Mouse (Mus musculus): ENCODE results near the gene Gdpd4. TPM values are rescaled to one million over a fixed set of nuclear protein-coding genes. Genes with fewer than 3 reads are reported as not detected.

The Gdpd4 gene
- polyA plus RNA-seq, 1 experiment: not detected

GRCm38 (mm10) chr7:98048101-98048824 lies 128.5 kb downstream of the Gdpd4 start:
- H3K4me2 ChIP-seq (ENCODE audit: low read depth): no peak overlapping the region
- no peak overlapping the region for H3ac ChIP-seq (ENCODE audit: control insufficient read depth, insufficient read length)
- H3K27me3 ChIP-seq (ENCODE audit: control insufficient read depth, insufficient read depth, insufficient read length): no peaks in the 10 kb centered on the region
- TF ChIP-seq E2F4 (IDR thresholded peaks at IDR 0.05; ENCODE audit: insufficient read depth): no peak
- TF ChIP-seq TCF12 (IDR thresholded peaks at IDR 0.05; ENCODE audit: insufficient read depth, poor library complexity, severe bottlenecking): no peak
- H3K36me3 ChIP-seq (ENCODE audit: control insufficient read depth, insufficient read depth): no peaks in the 10 kb centered on the region
- H3K4me3 ChIP-seq: no peak overlapping the region
- no peaks in the 10 kb centered on the region for H3K79me2 ChIP-seq (ENCODE audit: control insufficient read depth, insufficient read depth)

GRCm38 (mm10) chr7:98051980-98052379 lies 132.2 kb downstream of the Gdpd4 start:
- no peaks in the 10 kb centered on the region for H3K36me3 ChIP-seq (ENCODE audit: control insufficient read depth, insufficient read depth)
- peaks cover 6% of the 10 kb centered on the region for H3K27me3 ChIP-seq (ENCODE audit: control insufficient read depth, insufficient read depth, insufficient read length)
- no peaks in the 10 kb centered on the region for H3K79me2 ChIP-seq (ENCODE audit: control insufficient read depth, insufficient read depth)
- H3K4me3 ChIP-seq: no peak overlapping the region
- H3K4me2 ChIP-seq (ENCODE audit: low read depth): no peak overlapping the region
- no peak for TF ChIP-seq REST (IDR thresholded peaks at IDR 0.05; ENCODE audit: insufficient read depth, insufficient read length)
- no peak for TF ChIP-seq MYOD1 (IDR thresholded peaks at IDR 0.05; ENCODE audit: control insufficient read depth in 1 of 3, insufficient read length in 2 of 3, low read depth in 2 of 3)
- TF ChIP-seq POLR2AphosphoS2 (IDR thresholded peaks at IDR 0.05; ENCODE audit: insufficient read length, low read depth): no peak
- TF ChIP-seq TCF3 (IDR thresholded peaks at IDR 0.05; ENCODE audit: insufficient read length, low read depth): no peak
- TF ChIP-seq POLR2A (IDR thresholded peaks at IDR 0.05; ENCODE audit: insufficient read length, low read depth): no peak
- no peak for TF ChIP-seq TCF12 (IDR thresholded peaks at IDR 0.05; ENCODE audit: insufficient read depth, poor library complexity, severe bottlenecking)
- no peak for TF ChIP-seq SRF (IDR thresholded peaks at IDR 0.05; ENCODE audit: control insufficient read depth, insufficient read length, low read depth)
- TF ChIP-seq MYOG (IDR thresholded peaks at IDR 0.05; ENCODE audit: control insufficient read depth in 1 of 3, insufficient read depth in 1 of 3, insufficient read length in 2 of 3, low read depth in 2 of 3): no peak
- TF ChIP-seq MAX (IDR thresholded peaks at IDR 0.05; ENCODE audit: low read depth): no peak
- no peak for TF ChIP-seq USF1 (IDR thresholded peaks at IDR 0.05; ENCODE audit: low read depth)
- no peak for TF ChIP-seq CEBPB (IDR thresholded peaks at IDR 0.05; ENCODE audit: insufficient read depth, poor library complexity, severe bottlenecking)
- no peak for TF ChIP-seq E2F4 (IDR thresholded peaks at IDR 0.05; ENCODE audit: insufficient read depth)
- H3ac ChIP-seq (ENCODE audit: control insufficient read depth, insufficient read length): no peak overlapping the region

- H3K4me2 ChIP-seq (ENCODE audit: low read depth): no peak overlapping the region
- H3K36me3 ChIP-seq (ENCODE audit: control insufficient read depth, insufficient read depth): no peaks in the 10 kb centered on the region
- no peak overlapping the region for H3ac ChIP-seq (ENCODE audit: control insufficient read depth, insufficient read length)
- no peaks in the 10 kb centered on the region for H3K79me2 ChIP-seq (ENCODE audit: control insufficient read depth, insufficient read depth)
- no peak for TF ChIP-seq POLR2A (IDR thresholded peaks at IDR 0.05; ENCODE audit: insufficient read length, low read depth)
- H3K4me3 ChIP-seq: no peak overlapping the region
- peaks cover 25% of the 10 kb centered on the region for H3K27me3 ChIP-seq (ENCODE audit: control insufficient read depth, insufficient read depth, insufficient read length)
Measured at GRCm38 (mm10) chr7:98054461-98054860, 134.7 kb downstream of the Gdpd4 start.

GRCm38 (mm10) chr7:98054942-98055341 lies 135.2 kb downstream of the Gdpd4 start:
- H3K79me2 ChIP-seq (ENCODE audit: control insufficient read depth, insufficient read depth): no peaks in the 10 kb centered on the region
- H3ac ChIP-seq (ENCODE audit: control insufficient read depth, insufficient read length): no peak overlapping the region
- peaks cover 28% of the 10 kb centered on the region for H3K27me3 ChIP-seq (ENCODE audit: control insufficient read depth, insufficient read depth, insufficient read length)
- H3K36me3 ChIP-seq (ENCODE audit: control insufficient read depth, insufficient read depth): no peaks in the 10 kb centered on the region
- H3K4me3 ChIP-seq: no peak overlapping the region
- TF ChIP-seq POLR2AphosphoS2 (IDR thresholded peaks at IDR 0.05; ENCODE audit: insufficient read length, low read depth): no peak
- no peak for TF ChIP-seq REST (IDR thresholded peaks at IDR 0.05; ENCODE audit: insufficient read depth, insufficient read length)
- TF ChIP-seq MYOG (IDR thresholded peaks at IDR 0.05; ENCODE audit: control insufficient read depth in 1 of 3, insufficient read depth in 1 of 3, insufficient read length in 2 of 3, low read depth in 2 of 3): no peak
- no peak for TF ChIP-seq CEBPB (IDR thresholded peaks at IDR 0.05; ENCODE audit: insufficient read depth, poor library complexity, severe bottlenecking)
- TF ChIP-seq MYOD1 (IDR thresholded peaks at IDR 0.05; ENCODE audit: control insufficient read depth in 1 of 3, insufficient read length in 2 of 3, low read depth in 2 of 3): no peak
- TF ChIP-seq SRF (IDR thresholded peaks at IDR 0.05; ENCODE audit: control insufficient read depth, insufficient read length, low read depth): no peak
- TF ChIP-seq MAX (IDR thresholded peaks at IDR 0.05; ENCODE audit: low read depth): no peak
- TF ChIP-seq E2F4 (IDR thresholded peaks at IDR 0.05; ENCODE audit: insufficient read depth): no peak
- no peak for TF ChIP-seq TCF3 (IDR thresholded peaks at IDR 0.05; ENCODE audit: insufficient read length, low read depth)
- TF ChIP-seq POLR2A (IDR thresholded peaks at IDR 0.05; ENCODE audit: insufficient read length, low read depth): no peak
- no peak overlapping the region for H3K4me2 ChIP-seq (ENCODE audit: low read depth)

GRCm38 (mm10) chr7:98066229-98066628 lies 146.5 kb downstream of the Gdpd4 start:
- Histone ChIP-seq H3K4me2 (ENCODE audit: low read depth) (no peak overlapping the region), H3K27me3 (ENCODE audit: control insufficient read depth, insufficient read depth, insufficient read length) (peaks cover 39% of the 10 kb centered on the region), H3K79me2 (ENCODE audit: control insufficient read depth, insufficient read depth) (no peaks in the 10 kb centered on the region), H3K36me3 (ENCODE audit: control insufficient read depth, insufficient read depth) (no peaks in the 10 kb centered on the region), H3ac (ENCODE audit: control insufficient read depth, insufficient read length) (no peak overlapping the region), H3K4me3 (no peak overlapping the region)
- peak; percentile 8 for TF ChIP-seq TCF12 (IDR thresholded peaks at IDR 0.05; ENCODE audit: insufficient read depth, poor library complexity, severe bottlenecking)
- TF ChIP-seq MYOD1 (IDR thresholded peaks at IDR 0.05; ENCODE audit: control insufficient read depth in 1 of 3, insufficient read length in 2 of 3, low read depth in 2 of 3): peak; percentile 70 to 96 (median 90)
- no peak for TF ChIP-seq MAX (IDR thresholded peaks at IDR 0.05; ENCODE audit: low read depth)
